Mouse (Mus musculus) lung, postnatal 0 days (tissue): ENCODE data around the gene Fchsd2. TPM values are rescaled to one million over a fixed set of nuclear protein-coding genes. Genes with fewer than 3 reads are reported as not detected.

ENCODE experiments used
- ATAC-seq: fragments of 200-750 bp; cut with Nextera tagmentation; 2 replicates; pipeline ENCODE4 v1.8.0; 2017; ENCODE audit warnings: moderate library complexity
- DNase-seq: peaks from one replicate; pipeline ENCODE4 v3.0.0-alpha.2; 2016; ENCODE audit warnings: low spot score
- H3K27ac ChIP-seq: fragments of 300-500 bp; sonication (generic); 2 replicates; pipeline ENCODE4 v1.5.1; 2014; ENCODE audit warnings: antibody characterized with exemption, mild to moderate bottlenecking, low read length, mixed read lengths
- H3K27me3 ChIP-seq: fragments of 300-500 bp; sonication (generic); replicated peaks from 2 replicates; pipeline ENCODE4 v1.6.1; 2014; ENCODE audit warnings: low read length, mixed read lengths; ENCODE audit not compliant: insufficient read depth
- H3K36me3 ChIP-seq: fragments of 300-500 bp; sonication (generic); 2 replicates; pipeline ENCODE4 v1.6.1; 2014; ENCODE audit warnings: low read length, mixed read lengths; ENCODE audit not compliant: insufficient read depth
- H3K4me1 ChIP-seq: fragments of 300-500 bp; sonication (generic); 2 replicates; pipeline ENCODE4 v1.6.1; 2014; ENCODE audit warnings: antibody characterized with exemption, low read depth, low read length, mixed read lengths; ENCODE audit not compliant: insufficient read depth
- H3K4me2 ChIP-seq: fragments of 300-500 bp; sonication (generic); replicated peaks from 2 replicates; pipeline ENCODE4 v1.6.1; 2014; ENCODE audit warnings: low read depth, mild to moderate bottlenecking, low read length, moderate library complexity, mixed read lengths
- H3K4me3 ChIP-seq: fragments of 300-500 bp; sonication (generic); 2 replicates; pipeline ENCODE4 v1.5.1; 2014; ENCODE audit warnings: low read depth, low read length
- H3K9ac ChIP-seq: fragments of 300-500 bp; sonication (generic); replicated peaks from 2 replicates; pipeline ENCODE4 v1.6.1; 2014; ENCODE audit warnings: low read depth, mild to moderate bottlenecking
- H3K9me3 ChIP-seq: fragments of 300-500 bp; sonication (generic); 2 replicates; pipeline ENCODE4 v1.6.1; 2016; ENCODE audit warnings: low read length, mixed read lengths
- CTCF ChIP-seq: IDR thresholded peaks from 2 replicates; pipeline ENCODE4 v1.5.1; 2016; ENCODE audit warnings: antibody characterized with exemption, mild to moderate bottlenecking
- EP300 ChIP-seq: IDR thresholded peaks from 2 replicates; pipeline ENCODE4 v1.6.1; 2016; ENCODE audit warnings: antibody characterized with exemption, mild to moderate bottlenecking, control low read depth
- WGBS: fragments of 180-500 bp; shearing (Covaris S2); extraction: QIAGEN DNeasy Blood & Tissue Kit; methylation state at CpG from one replicate; pipeline ENCODE4 v1.1.7; 2014; 5-methylcytosine and 5-hydroxymethylcytosine counted together
- polyA plus RNA-seq: library from polyadenylated mRNA; unstranded; fragments of >200 nt; fragmentation: Nextera tagmentation; extraction: Ambion mirVana; gene quantifications from 2 replicates; pipeline ENCODE4 v1.2.1, GENCODE M21; 2015

The Fchsd2 gene
- polyA plus RNA-seq, 1 experiment from 2014 or later = 16.0 TPM

GRCm38 (mm10) chr7:101229336-101229735, 136.7 kb downstream of the Fchsd2 start:
- H3K36me3 ChIP-seq = no peaks in the 10 kb centered on the region
- no peak for DNase-seq
- no peak overlapping the region for H3K9ac ChIP-seq
- H3K4me3 ChIP-seq = no peak overlapping the region
- TF ChIP-seq EP300 (no peak), CTCF (no peak)
- 47% methylated on average over 1 of the region's 1 CpGs for WGBS
- no peaks in the 10 kb centered on the region for H3K9me3 ChIP-seq
- H3K27me3 ChIP-seq = no peaks in the 10 kb centered on the region
- no peak overlapping the region for H3K4me2 ChIP-seq
- H3K27ac ChIP-seq = no peak overlapping the region
- H3K4me1 ChIP-seq = no peaks in the 10 kb centered on the region
- no peak for ATAC-seq

GRCm38 (mm10) chr7:101231458-101231857, 138.8 kb downstream of the Fchsd2 start:
- Histone ChIP-seq H3K36me3 (no peaks in the 10 kb centered on the region), H3K4me2 (no peak overlapping the region), H3K9ac (no peak overlapping the region), H3K9me3 (no peaks in the 10 kb centered on the region), H3K4me3 (no peak overlapping the region), H3K4me1 (no peaks in the 10 kb centered on the region), H3K27ac (no peak overlapping the region), H3K27me3 (no peaks in the 10 kb centered on the region)
- DNase-seq = peak; percentile 69
- TF ChIP-seq CTCF (peak; percentile 62), EP300 (no peak)
- 49% methylated on average over 1 of the region's 2 CpGs for WGBS
- no peak for ATAC-seq

- Histone ChIP-seq H3K9me3 (no peaks in the 10 kb centered on the region), H3K27ac (no peak overlapping the region), H3K36me3 (no peaks in the 10 kb centered on the region), H3K4me3 (no peak overlapping the region), H3K9ac (no peak overlapping the region), H3K4me1 (no peaks in the 10 kb centered on the region), H3K27me3 (no peaks in the 10 kb centered on the region), H3K4me2 (no peak overlapping the region)
- no peak for DNase-seq
- no peak for ATAC-seq
- WGBS = 77% methylated on average over 3 of the region's 3 CpGs
- TF ChIP-seq EP300 = no peak
- TF ChIP-seq CTCF = no peak
Observed at GRCm38 (mm10) chr7:101232716-101233115, 140.1 kb downstream of the Fchsd2 start.

- H3K9ac ChIP-seq = no peak overlapping the region
- DNase-seq = peak; percentile 57
- H3K4me2 ChIP-seq = no peak overlapping the region
- no peaks in the 10 kb centered on the region for H3K27me3 ChIP-seq
- no peak overlapping the region for H3K27ac ChIP-seq
- no peaks in the 10 kb centered on the region for H3K9me3 ChIP-seq
- 64% methylated on average over 8 of the region's 8 CpGs for WGBS
- no peak overlapping the region for H3K4me3 ChIP-seq
- ATAC-seq = 0 out of 2 replicates have a peak, but pooled peaks have one; percentile 37
- H3K36me3 ChIP-seq = no peaks in the 10 kb centered on the region
- TF ChIP-seq EP300 = no peak
- no peak for TF ChIP-seq CTCF
- H3K4me1 ChIP-seq = no peaks in the 10 kb centered on the region
Observed at GRCm38 (mm10) chr7:101236712-101237473, 144.2 kb downstream of the Fchsd2 start.

- no peaks in the 10 kb centered on the region for H3K27me3 ChIP-seq
- no peak overlapping the region for H3K9ac ChIP-seq
- H3K4me2 ChIP-seq = no peak overlapping the region
- ATAC-seq (no peak), DNase-seq (no peak)
- WGBS = 71% methylated on average over 4 of the region's 4 CpGs
- no peak overlapping the region for H3K4me3 ChIP-seq
- H3K27ac ChIP-seq = no peak overlapping the region
- no peaks in the 10 kb centered on the region for H3K4me1 ChIP-seq
- peaks cover 4% of the 10 kb centered on the region; the same call in 1 of the 2 replicates for H3K36me3 ChIP-seq
- no peak for TF ChIP-seq EP300
- no peak for TF ChIP-seq CTCF
- H3K9me3 ChIP-seq = no peaks in the 10 kb centered on the region
Observed at GRCm38 (mm10) chr7:101248760-101249159, 156.1 kb downstream of the Fchsd2 start.

GRCm38 (mm10) chr7:101249173-101249572, 156.5 kb downstream of the Fchsd2 start:
- Histone ChIP-seq H3K27me3 (no peaks in the 10 kb centered on the region), H3K4me2 (no peak overlapping the region), H3K36me3 (peaks cover 4% of the 10 kb centered on the region; the same call in 1 of the 2 replicates), H3K4me1 (no peaks in the 10 kb centered on the region), H3K9ac (no peak overlapping the region), H3K4me3 (no peak overlapping the region), H3K9me3 (no peaks in the 10 kb centered on the region), H3K27ac (no peak overlapping the region)
- DNase-seq (no peak), ATAC-seq (no peak)
- TF ChIP-seq EP300 = no peak
- TF ChIP-seq CTCF = no peak
- 54% methylated on average over 2 of the region's 2 CpGs for WGBS
